Mouse (Mus musculus): ENCODE results near the gene Robo1.
A peak's percentile ranks its signal among the peaks of the same experiment; 100 is the strongest.

Robo1 gene

GRCm38 (mm10) chr16:72685604-72686479 lies 377.7 kb downstream of the Robo1 start:
- no peak for DNase-seq

GRCm38 (mm10) chr16:72686480-72687053 lies 378.5 kb downstream of the Robo1 start:
- no peak for DNase-seq

- no peak for DNase-seq
Observed at GRCm38 (mm10) chr16:72687651-72688050, 379.5 kb downstream of the Robo1 start.

GRCm38 (mm10) chr16:72688185-72688681 lies 380.1 kb downstream of the Robo1 start:
- DNase-seq = no peak

- DNase-seq = no peak
Observed at GRCm38 (mm10) chr16:72691909-72692308, 383.8 kb downstream of the Robo1 start.

GRCm38 (mm10) chr16:72693446-72694274 lies 385.6 kb downstream of the Robo1 start:
- no peak for DNase-seq

- no peak for DNase-seq
Observed at GRCm38 (mm10) chr16:72694787-72695186, 386.7 kb downstream of the Robo1 start.

GRCm38 (mm10) chr16:72699238-72700006 lies 391.3 kb downstream of the Robo1 start:
- no peak for DNase-seq

GRCm38 (mm10) chr16:72700297-72700696 lies 392.2 kb downstream of the Robo1 start:
- DNase-seq = no peak

- no peak for DNase-seq
Observed at GRCm38 (mm10) chr16:72703486-72703885, 395.4 kb downstream of the Robo1 start.

- DNase-seq = no peak
Observed at GRCm38 (mm10) chr16:72705851-72706250, 397.7 kb downstream of the Robo1 start.

GRCm38 (mm10) chr16:72708526-72708925 lies 400.4 kb downstream of the Robo1 start:
- no peak for DNase-seq

- DNase-seq = no peak
Observed at GRCm38 (mm10) chr16:72717118-72717802, 409.2 kb downstream of the Robo1 start.

GRCm38 (mm10) chr16:72719063-72719462 lies 411.0 kb downstream of the Robo1 start:
- no peak for DNase-seq

- no peak for DNase-seq
Observed at GRCm38 (mm10) chr16:72720979-72721378, 412.9 kb downstream of the Robo1 start.

- no peak for DNase-seq
Observed at GRCm38 (mm10) chr16:72721713-72722481, 413.8 kb downstream of the Robo1 start.

GRCm38 (mm10) chr16:72734234-72734633 lies 426.1 kb downstream of the Robo1 start:
- DNase-seq = no peak

- DNase-seq = no peak
Observed at GRCm38 (mm10) chr16:72735175-72735574, 427.1 kb downstream of the Robo1 start.

- no peak for DNase-seq
Observed at GRCm38 (mm10) chr16:72735588-72735987, 427.5 kb downstream of the Robo1 start.

GRCm38 (mm10) chr16:72737154-72737553 lies 429.0 kb downstream of the Robo1 start:
- peak; percentile 34 for DNase-seq

GRCm38 (mm10) chr16:72740218-72740617 lies 432.1 kb downstream of the Robo1 start:
- DNase-seq = no peak
